ENCODE assay signal across 8 mouse cellular contexts in the genomic region with DNA sequence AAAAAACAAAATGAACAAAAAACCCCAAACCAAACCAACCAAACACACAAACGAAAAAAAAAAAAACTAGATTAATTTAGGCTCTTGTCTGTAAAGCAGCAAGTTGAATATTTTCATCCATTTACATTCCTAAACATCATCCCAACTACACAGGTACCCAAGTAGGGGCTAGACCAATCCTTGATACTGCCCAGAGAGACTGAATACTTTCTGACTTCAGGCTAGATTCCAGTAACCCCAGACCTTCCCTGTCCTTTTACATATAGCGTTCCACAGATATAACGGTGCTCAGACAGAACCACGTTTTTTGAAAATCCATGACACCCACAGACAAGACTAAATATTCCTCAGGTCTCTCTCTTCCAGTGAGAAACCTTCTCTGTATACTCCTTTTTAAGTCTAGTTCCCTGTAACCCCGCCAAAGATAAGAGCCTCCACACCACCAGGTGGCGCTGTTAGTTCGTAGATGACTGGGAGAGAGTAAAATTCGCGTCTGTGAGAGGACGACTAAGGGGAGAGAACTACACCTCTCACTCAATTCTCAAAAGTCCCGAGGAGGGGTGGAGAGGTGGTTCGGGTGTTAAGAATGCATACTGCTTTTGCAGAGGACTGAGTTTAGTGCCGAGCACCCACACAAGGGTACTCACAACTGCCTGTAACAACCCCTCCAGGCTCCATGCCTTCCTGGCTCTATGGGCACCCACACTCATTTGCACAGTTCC. TPM values are rescaled to one million over a fixed set of nuclear protein-coding genes. Genes with fewer than 3 reads are reported as not detected.
DNase-seq lines count a peak whose midpoint lies in the region; ATAC-seq lines count a peak whose summit lies in the region.

No protein-coding gene starts in this region.

- no peak overlapping the region for H3K27ac ChIP-seq in midbrain, embryonic 11.5 days (ENCODE audit: low read depth, low read length)

- H3K27me3 ChIP-seq in midbrain, embryonic 11.5 days (ENCODE audit: control insufficient read depth, insufficient read depth, low read length) = no peaks in the 10 kb centered on the region

- H3K36me3 ChIP-seq in midbrain, embryonic 11.5 days (ENCODE audit: control insufficient read depth, insufficient read depth, low read length) = no peaks in the 10 kb centered on the region

- H3K9me3 ChIP-seq in midbrain, embryonic 11.5 days (ENCODE audit: control insufficient read depth, low read length) = no peaks in the 10 kb centered on the region

- intact Hi-C loops in left cerebral cortex, postnatal 4 days (cut with DNase I) = no loop called here

- 13% methylated on average over 13 of the region's 13 CpGs for WGBS in midbrain, embryonic 11.5 days

- peak overlapping the region; percentile 35 for H3K4me3 ChIP-seq in midbrain, embryonic 11.5 days (ENCODE audit: low read depth, low read length)

- DNase-seq in adrenal gland, adult 8-10 months = peak; percentile 74
- peak; percentile 84 for DNase-seq in embryo, embryonic 11.5 days (ENCODE audit: low read depth, low spot score)
- DNase-seq in heart, adult 11 months = peak; percentile 97
- peak; percentile 85 for DNase-seq in kidney, adult 11 months
- peak; percentile 84 for DNase-seq in left cerebral cortex, postnatal 4 days
- DNase-seq in midbrain, embryonic 11.5 days (ENCODE audit: low spot score, missing footprints) = peak; percentile 99
- peak; percentile 98 for DNase-seq in right cerebral cortex, postnatal 4 days
- peak; percentile 80 for DNase-seq in yolk sac, embryonic 10.5 days (ENCODE audit: low spot score)

- ATAC-seq in midbrain, embryonic 11.5 days (ENCODE audit: low FRiP score) = peak; percentile 88

- H3K9ac ChIP-seq in midbrain, embryonic 11.5 days (ENCODE audit: low read length) = peak overlapping the region; percentile 39

- peak overlapping the region; percentile 50 for H3K4me2 ChIP-seq in midbrain, embryonic 11.5 days

- no peaks in the 10 kb centered on the region for H3K4me1 ChIP-seq in midbrain, embryonic 11.5 days (ENCODE audit: control insufficient read depth, insufficient read depth, low read length)

RNA-seq across cellular contexts. Expression of a gene that starts 31.2 kb away (rescaled TPM):
- 1 to 10 TPM; 2.3 to 4.2 (median 3.2) TPM for total RNA-seq in adrenal gland, adult 8-10 months (2022)
- total RNA-seq in left cerebral cortex, postnatal 4 days (2021) = 1 to 10 TPM; 2.4 to 3.5 TPM
- 0.10 TPM in 1 of 2 replicates, not detected in the other for polyA plus RNA-seq in midbrain, embryonic 11.5 days (2014; fragmentation: Nextera tagmentation; extraction: Ambion mirVana)

RNA-seq across cellular contexts. Expression of a gene that starts 49.5 kb away (rescaled TPM):
- 10 to 100 TPM in 1 of 4 experiments, 1 to 10 TPM in 3; 1.5 to 17.1 (median 2.3) TPM for total RNA-seq in adrenal gland, adult 8-10 months (2022)
- total RNA-seq in left cerebral cortex, postnatal 4 days (2021) = not detected
- not detected in 2 replicates for polyA plus RNA-seq in midbrain, embryonic 11.5 days (2014; fragmentation: Nextera tagmentation; extraction: Ambion mirVana)

RNA-seq across cellular contexts. Expression of a gene that starts 59.4 kb away (rescaled TPM):
- total RNA-seq in adrenal gland, adult 8-10 months (2022) = 10 to 100 TPM; 51.4 to 73.8 (median 64.5) TPM
- 10 to 100 TPM; 19.2 to 20.8 TPM for total RNA-seq in left cerebral cortex, postnatal 4 days (2021)
- 17.4 and 21.8 TPM in 2 replicates for polyA plus RNA-seq in midbrain, embryonic 11.5 days (2014; fragmentation: Nextera tagmentation; extraction: Ambion mirVana)
